Mouse (Mus musculus) neural tube, embryonic 15.5 days (tissue): ENCODE measurements at regions not wholly inside any gene's neighbourhood (a gene's known extent, or its start where the extent isn't known, plus 50 kb on each side); places are given as distances from the start of the nearest gene placed in this dataset.

ENCODE experiments used
- ATAC-seq: fragments of 200-750 bp; cut with Nextera tagmentation; 2 replicates; pipeline ENCODE4 v1.8.0; 2017; ENCODE audit warnings: mild to moderate bottlenecking, moderate TSS enrichment, moderate library complexity; ENCODE audit not compliant: low FRiP score
- H3K27ac ChIP-seq: fragments of 300-500 bp; sonication (generic); replicated peaks from 2 replicates; pipeline ENCODE4 v1.5.1; 2015; ENCODE audit warnings: mild to moderate bottlenecking, inconsistent platforms
- H3K27me3 ChIP-seq: fragments of 300-500 bp; sonication (generic); replicated peaks from 2 replicates; pipeline ENCODE4 v1.6.1; 2015; ENCODE audit warnings: inconsistent platforms
- H3K36me3 ChIP-seq: fragments of 300-500 bp; sonication (generic); 2 replicates; pipeline ENCODE4 v1.6.1; 2015; ENCODE audit warnings: inconsistent platforms
- H3K4me1 ChIP-seq: fragments of 300-500 bp; sonication (generic); 2 replicates; pipeline ENCODE4 v1.6.1; 2015; ENCODE audit warnings: inconsistent platforms
- H3K4me2 ChIP-seq: fragments of 300-500 bp; sonication (generic); 2 replicates; pipeline ENCODE4 v1.6.1; 2015; ENCODE audit warnings: inconsistent platforms, mild to moderate bottlenecking, moderate library complexity
- H3K4me3 ChIP-seq: fragments of 300-500 bp; sonication (generic); replicated peaks from 2 replicates; pipeline ENCODE4 v1.5.1; 2015; ENCODE audit warnings: mild to moderate bottlenecking, inconsistent platforms
- H3K9ac ChIP-seq: fragments of 300-500 bp; sonication (generic); replicated peaks from 2 replicates; pipeline ENCODE4 v1.6.1; 2015; ENCODE audit warnings: mild to moderate bottlenecking, inconsistent platforms
- H3K9me3 ChIP-seq: fragments of 300-500 bp; sonication (generic); replicated peaks from 2 replicates; pipeline ENCODE4 v1.6.1; 2016; ENCODE audit warnings: inconsistent platforms
- WGBS: fragments of 180-500 bp; shearing (Covaris S2); methylation state at CpG from one replicate; pipeline ENCODE4 v1.1.7; 2015; ENCODE audit warnings: mixed read lengths; 5-methylcytosine and 5-hydroxymethylcytosine counted together

DNA sequence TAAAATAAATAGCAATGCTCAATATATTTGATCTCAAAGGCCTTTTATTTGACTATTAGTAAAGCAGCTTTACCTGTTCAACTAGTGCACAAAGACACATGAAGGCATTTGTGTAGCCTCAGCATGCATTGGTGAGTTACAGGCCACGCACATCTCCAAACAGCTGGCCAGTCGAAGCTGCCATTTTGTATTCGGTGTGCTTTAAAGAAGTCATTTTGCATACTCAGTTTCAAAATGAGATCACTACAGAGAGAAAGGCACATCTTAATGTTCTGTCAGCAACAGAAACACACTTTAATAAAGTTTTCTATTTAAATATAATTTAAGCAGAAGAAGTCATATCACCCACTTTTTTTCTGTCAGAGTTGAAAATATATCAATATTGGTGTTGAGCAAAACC lies 90.3 kb upstream of the Pter start:
- Histone ChIP-seq H3K36me3 (no peaks in the 10 kb centered on the region), H3K27ac (no peak overlapping the region), H3K4me1 (no peaks in the 10 kb centered on the region), H3K9me3 (no peaks in the 10 kb centered on the region), H3K9ac (no peak overlapping the region), H3K4me2 (no peak overlapping the region), H3K4me3 (no peak overlapping the region), H3K27me3 (no peaks in the 10 kb centered on the region)
- WGBS, result 94% methylated on average over 3 of the region's 3 CpGs
- no peak for ATAC-seq

DNA sequence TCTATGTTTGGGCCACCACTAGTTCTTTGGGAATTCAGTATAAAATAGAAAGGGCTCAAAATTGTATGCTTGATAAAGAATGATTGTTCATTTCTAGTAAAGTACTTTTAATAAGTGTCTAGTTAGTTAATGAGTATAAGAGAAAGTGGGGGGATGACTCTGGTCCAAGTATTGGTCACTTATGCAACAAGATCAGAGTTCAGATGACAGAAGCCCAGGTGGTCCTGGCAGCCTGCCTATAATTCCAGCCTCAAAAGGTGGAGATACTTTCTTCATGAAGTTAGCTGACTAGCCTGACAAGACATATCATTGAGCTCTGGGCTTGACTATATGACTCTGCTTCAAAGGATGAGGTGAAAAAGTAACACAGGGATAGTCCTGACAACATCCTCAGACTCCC lies 57.3 kb upstream of the Pter start:
- Histone ChIP-seq H3K4me3 (no peak overlapping the region), H3K9me3 (no peaks in the 10 kb centered on the region), H3K4me2 (no peak overlapping the region), H3K36me3 (no peaks in the 10 kb centered on the region), H3K4me1 (no peaks in the 10 kb centered on the region), H3K27me3 (no peaks in the 10 kb centered on the region), H3K27ac (no peak overlapping the region), H3K9ac (no peak overlapping the region)
- no peak for ATAC-seq

DNA sequence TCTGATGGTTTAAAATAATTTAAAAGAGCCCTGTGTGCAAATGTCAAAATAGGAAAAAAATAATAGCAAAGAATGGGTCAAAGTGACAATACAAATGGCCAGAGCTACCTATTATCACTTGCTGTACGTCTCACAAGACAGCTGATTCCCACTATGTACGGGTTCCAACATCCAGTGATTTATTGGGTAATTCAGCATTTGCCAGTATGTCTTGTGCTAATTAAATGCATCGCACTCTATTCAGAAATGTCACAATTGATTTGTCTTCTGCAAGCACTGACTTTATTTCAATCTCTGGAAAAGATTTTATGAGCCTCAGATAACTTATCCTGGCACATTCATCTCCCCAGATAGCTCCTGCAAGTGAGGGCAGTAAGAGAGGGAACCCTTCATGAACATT lies 55.1 kb upstream of the Pter start:
- Histone ChIP-seq H3K4me2 (no peak overlapping the region), H3K27me3 (no peaks in the 10 kb centered on the region), H3K4me1 (no peaks in the 10 kb centered on the region), H3K9me3 (no peaks in the 10 kb centered on the region), H3K27ac (no peak overlapping the region), H3K9ac (no peak overlapping the region), H3K4me3 (no peak overlapping the region), H3K36me3 (no peaks in the 10 kb centered on the region)
- whole genome bisulfite sequencing, result 20% methylated on average over 3 of the region's 3 CpGs
- no peak for ATAC-seq
